Mouse (Mus musculus) liver, embryonic 13.5 days (tissue): ENCODE data around the gene 1700109H08Rik. TPM values are rescaled to one million over a fixed set of nuclear protein-coding genes. Genes with fewer than 3 reads are reported as not detected.
"Not testable (repeated sequence)": the region's sequence is repeated elsewhere in the genome, so short reads cannot be mapped to it uniquely, and the experiment has no call there.

Experiments used
- ATAC-seq: fragments of 200-750 bp; cut with Nextera tagmentation; 2 replicates; pipeline ENCODE4 v1.8.0; 2017; ENCODE audit warnings: low read depth, mild to moderate bottlenecking, moderate number of reproducible peaks, moderate library complexity
- DNase-seq: peaks from one replicate; pipeline ENCODE4 v3.0.0; 2022
- H3K27ac ChIP-seq: fragments of 300-500 bp; sonication (generic); 2 replicates; pipeline ENCODE4 v1.5.1; 2015; ENCODE audit warnings: moderate library complexity, mild to moderate bottlenecking, inconsistent platforms
- H3K27me3 ChIP-seq: fragments of 300-500 bp; sonication (generic); 2 replicates; pipeline ENCODE4 v1.6.1; 2015; ENCODE audit warnings: mild to moderate bottlenecking, inconsistent platforms
- H3K36me3 ChIP-seq: fragments of 300-500 bp; sonication (generic); 2 replicates; pipeline ENCODE4 v1.6.1; 2015; ENCODE audit warnings: mild to moderate bottlenecking, inconsistent platforms
- H3K4me1 ChIP-seq: fragments of 300-500 bp; sonication (generic); replicated peaks from 2 replicates; pipeline ENCODE4 v1.6.1; 2015; ENCODE audit warnings: inconsistent platforms
- H3K4me2 ChIP-seq: fragments of 300-500 bp; sonication (generic); 2 replicates; pipeline ENCODE4 v1.6.1; 2015; ENCODE audit warnings: inconsistent platforms, mild to moderate bottlenecking, moderate library complexity
- H3K4me3 ChIP-seq: fragments of 300-500 bp; sonication (generic); replicated peaks from 2 replicates; pipeline ENCODE4 v1.5.1; 2015; ENCODE audit warnings: mild to moderate bottlenecking, inconsistent platforms
- H3K9ac ChIP-seq: fragments of 300-500 bp; sonication (generic); 2 replicates; pipeline ENCODE4 v1.6.1; 2015; ENCODE audit warnings: mild to moderate bottlenecking, inconsistent platforms
- H3K9me3 ChIP-seq: fragments of 300-500 bp; sonication (generic); replicated peaks from 2 replicates; pipeline ENCODE4 v1.6.1; 2016; ENCODE audit warnings: inconsistent platforms
- WGBS: fragments of 180-500 bp; shearing (Covaris S2); methylation state at CpG from one replicate; pipeline ENCODE4 v1.1.7; 2015; ENCODE audit not compliant: insufficient replicate concordance; 5-methylcytosine and 5-hydroxymethylcytosine counted together
- polyA plus RNA-seq: library from polyadenylated mRNA; unstranded; fragments of >200 nt; fragmentation: Nextera tagmentation; extraction: Ambion mirVana; gene quantifications from 2 replicates; pipeline ENCODE4 v1.2.1, GENCODE M21; 2015

Gene 1700109H08Rik
- polyA plus RNA-seq = 0.82 and 1.3 TPM in 2 replicates

DNA sequence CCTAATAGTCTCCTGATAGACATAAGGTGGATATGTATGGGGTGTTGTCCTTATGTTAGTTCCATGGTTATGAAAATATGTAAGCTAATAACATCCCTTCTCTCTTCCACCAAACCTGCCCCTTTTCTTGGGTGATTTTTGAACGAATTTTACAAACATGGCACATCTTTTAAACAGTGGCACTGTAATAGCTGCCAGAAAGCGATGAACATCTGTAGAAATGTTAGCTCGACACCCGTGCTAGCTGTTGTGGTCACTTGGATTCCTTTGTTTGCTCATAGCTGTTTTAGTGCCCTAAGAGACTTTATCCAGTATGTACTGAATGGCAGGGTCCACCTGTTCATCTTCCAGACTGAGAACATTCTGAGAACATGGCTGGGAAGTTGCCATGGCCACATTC is at the start of gene 1700109H08Rik:
Gene 1700109H08Rik (plus strand): TSS at position 301 of the 400 bp plus-strand sequence.
- H3K36me3 ChIP-seq = peaks cover 92% of the 10 kb centered on the region
- ATAC-seq = no peak
- H3K9ac ChIP-seq = no peak within 1 kb of the TSS
- no peaks in the 10 kb centered on the region for H3K4me1 ChIP-seq
- no peak for DNase-seq
- no peak within 1 kb of the TSS for H3K4me3 ChIP-seq
- 85% methylated on average over 4 of the region's 4 CpGs for WGBS
- no peaks in the 10 kb centered on the region; the same call in 1 of the 2 replicates for H3K9me3 ChIP-seq
- H3K27me3 ChIP-seq = no peaks in the 10 kb centered on the region
- H3K27ac ChIP-seq = no peak within 1 kb of the TSS
- no peak within 1 kb of the TSS for H3K4me2 ChIP-seq

GRCm38 (mm10) chr5:3521741-3522140 is 49.6 kb upstream of the 1700109H08Rik start:
- no peaks in the 10 kb centered on the region for H3K9me3 ChIP-seq
- H3K36me3 ChIP-seq = peaks cover 46% of the 10 kb centered on the region
- no peak overlapping the region for H3K9ac ChIP-seq
- no peak overlapping the region for H3K27ac ChIP-seq
- WGBS = 79% methylated on average over 12 of the region's 12 CpGs
- no peak overlapping the region for H3K4me2 ChIP-seq
- no peaks in the 10 kb centered on the region for H3K27me3 ChIP-seq
- no peak overlapping the region for H3K4me3 ChIP-seq
- no peaks in the 10 kb centered on the region for H3K4me1 ChIP-seq
- ATAC-seq = no peak
- DNase-seq = no peak

DNA sequence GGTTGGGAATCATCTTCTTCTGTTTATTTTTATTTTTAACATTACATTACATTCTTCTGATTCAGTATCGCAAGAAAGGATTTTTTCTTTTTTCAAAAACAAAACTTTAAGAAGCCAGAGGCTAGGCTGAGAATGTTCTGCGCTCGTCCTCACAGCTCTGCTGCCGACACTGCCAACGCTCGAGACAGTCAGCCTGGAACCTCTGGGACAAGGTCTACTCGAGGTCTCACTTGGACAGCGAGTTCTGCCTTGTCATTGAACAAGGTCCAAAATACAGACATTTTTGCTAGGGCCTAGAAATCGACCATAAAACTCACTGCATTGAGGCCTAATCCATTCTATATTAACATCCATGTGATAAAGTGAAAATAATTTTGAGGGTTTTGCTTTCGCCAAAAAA is 48.5 kb upstream of the 1700109H08Rik start:
- H3K9ac ChIP-seq = no peak overlapping the region
- no peak overlapping the region for H3K27ac ChIP-seq
- no peaks in the 10 kb centered on the region for H3K27me3 ChIP-seq
- no peaks in the 10 kb centered on the region for H3K4me1 ChIP-seq
- ATAC-seq (no peak), DNase-seq (no peak)
- 79% methylated on average over 10 of the region's 10 CpGs for WGBS
- no peak overlapping the region for H3K4me3 ChIP-seq
- no peak overlapping the region for H3K4me2 ChIP-seq
- H3K36me3 ChIP-seq = peaks cover 46% of the 10 kb centered on the region
- H3K9me3 ChIP-seq = no peaks in the 10 kb centered on the region

- no peak overlapping the region for H3K4me2 ChIP-seq
- ATAC-seq = peak; percentile 48; the same call in 1 of the 2 replicates
- no peak overlapping the region for H3K4me3 ChIP-seq
- H3K27me3 ChIP-seq = no peaks in the 10 kb centered on the region
- H3K9ac ChIP-seq = no peak overlapping the region
- H3K9me3 ChIP-seq = no peaks in the 10 kb centered on the region
- H3K4me1 ChIP-seq = no peaks in the 10 kb centered on the region
- no peak overlapping the region for H3K27ac ChIP-seq
- DNase-seq = no peak
- H3K36me3 ChIP-seq = peaks cover 14% of the 10 kb centered on the region
- 56% methylated on average over 5 of the region's 5 CpGs for WGBS
These were observed 44.2 kb upstream of the 1700109H08Rik start for GRCm38 (mm10) chr5:3527041-3527691.

DNA sequence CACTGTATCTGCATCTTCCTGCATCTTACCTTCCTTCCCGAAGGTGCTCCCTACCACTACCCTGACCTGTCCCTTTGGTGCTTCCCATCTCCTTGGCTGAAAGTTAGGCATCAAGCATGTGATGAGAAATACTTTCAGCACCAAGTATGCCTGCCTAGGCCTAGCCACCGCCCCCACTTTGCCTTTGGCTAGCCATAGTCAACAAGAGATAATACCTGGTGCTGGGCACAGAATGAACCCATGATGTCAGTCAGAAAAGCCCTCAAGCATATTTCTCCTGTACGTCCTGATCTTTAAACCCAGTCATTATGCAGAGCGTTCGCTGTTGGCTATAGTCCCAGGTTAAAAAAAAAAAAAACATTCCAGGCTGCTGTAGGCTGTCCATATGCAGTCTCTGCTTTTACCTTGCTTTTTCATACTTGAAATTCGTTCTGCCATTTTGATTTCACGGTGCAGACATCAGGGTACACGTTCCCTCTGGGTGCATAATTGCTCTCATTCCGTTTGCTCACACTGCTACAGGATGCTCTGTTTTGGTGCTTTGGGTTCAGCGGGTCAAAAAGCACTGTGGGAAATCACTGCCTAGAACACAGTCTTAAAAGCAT is 41.7 kb upstream of the 1700109H08Rik start:
- Histone ChIP-seq H3K9me3 (no peaks in the 10 kb centered on the region), H3K27ac (no peak overlapping the region), H3K36me3 (no peaks in the 10 kb centered on the region), H3K27me3 (no peaks in the 10 kb centered on the region), H3K9ac (no peak overlapping the region), H3K4me2 (no peak overlapping the region), H3K4me1 (no peaks in the 10 kb centered on the region), H3K4me3 (no peak overlapping the region)
- WGBS = 76% methylated on average over 10 of the region's 10 CpGs
- DNase-seq = no peak
- no peak for ATAC-seq

DNA sequence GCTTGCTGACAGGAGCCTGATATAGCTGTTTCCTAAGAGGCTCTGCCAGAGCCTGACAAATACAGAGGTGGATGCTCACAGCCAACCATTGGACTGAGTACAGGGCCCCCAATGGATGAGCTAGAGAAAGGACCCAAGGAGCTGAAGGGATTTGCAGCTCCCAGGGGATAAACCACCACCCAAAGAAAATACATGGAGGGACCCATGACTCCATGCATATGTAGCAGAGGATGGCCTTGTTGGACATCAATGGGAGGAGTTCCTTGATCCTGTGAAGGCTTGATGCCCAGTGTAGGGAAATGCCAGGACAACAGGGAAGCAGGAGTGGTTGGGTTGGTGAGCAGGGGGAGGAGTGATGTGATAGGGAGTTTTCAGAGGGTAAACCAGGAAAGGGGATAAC is 39.3 kb upstream of the 1700109H08Rik start:
- not testable (repeated sequence) for H3K27me3 ChIP-seq, H3K9me3 ChIP-seq, DNase-seq, H3K4me3 ChIP-seq, H3K4me1 ChIP-seq, ATAC-seq, H3K4me2 ChIP-seq, H3K9ac ChIP-seq, H3K36me3 ChIP-seq, H3K27ac ChIP-seq

DNA sequence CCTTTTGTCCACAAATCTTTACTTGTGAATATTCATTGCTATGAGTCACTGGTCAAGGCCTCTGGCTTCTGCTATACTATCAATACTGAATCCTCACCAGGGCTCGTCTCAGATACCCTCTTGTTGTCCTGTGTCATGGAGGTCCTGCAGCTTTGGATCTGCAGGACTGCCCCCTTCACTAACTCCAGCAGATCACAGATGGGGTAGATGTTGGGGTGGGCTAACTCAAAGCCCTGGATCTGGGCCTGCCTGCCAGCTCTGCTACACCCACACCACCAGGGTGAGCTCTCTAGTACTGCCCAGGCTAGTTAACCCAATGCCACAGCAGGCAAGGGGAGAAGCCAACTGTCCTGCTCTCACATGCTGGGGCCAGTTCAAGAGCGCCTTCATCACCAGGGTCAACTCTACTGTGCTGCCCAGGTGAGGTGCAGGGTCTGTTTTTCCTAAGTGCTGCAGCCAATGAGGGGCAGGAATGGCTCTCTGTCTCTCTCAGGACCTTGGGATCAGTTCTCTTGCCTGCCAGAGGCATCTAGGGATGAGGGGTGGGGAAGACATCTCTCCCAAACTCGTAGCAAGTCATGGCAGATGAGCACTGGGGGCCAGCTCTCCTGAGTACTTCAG is 34.7 kb upstream of the 1700109H08Rik start:
- no peak for DNase-seq
- Histone ChIP-seq H3K4me1 (no peaks in the 10 kb centered on the region), H3K27ac (no peak overlapping the region), H3K36me3 (no peaks in the 10 kb centered on the region), H3K9ac (no peak overlapping the region), H3K27me3 (no peaks in the 10 kb centered on the region), H3K9me3 (no peaks in the 10 kb centered on the region), H3K4me3 (no peak overlapping the region), H3K4me2 (no peak overlapping the region)
- no peak for ATAC-seq
- WGBS = 58% methylated on average over 3 of the region's 3 CpGs

DNA sequence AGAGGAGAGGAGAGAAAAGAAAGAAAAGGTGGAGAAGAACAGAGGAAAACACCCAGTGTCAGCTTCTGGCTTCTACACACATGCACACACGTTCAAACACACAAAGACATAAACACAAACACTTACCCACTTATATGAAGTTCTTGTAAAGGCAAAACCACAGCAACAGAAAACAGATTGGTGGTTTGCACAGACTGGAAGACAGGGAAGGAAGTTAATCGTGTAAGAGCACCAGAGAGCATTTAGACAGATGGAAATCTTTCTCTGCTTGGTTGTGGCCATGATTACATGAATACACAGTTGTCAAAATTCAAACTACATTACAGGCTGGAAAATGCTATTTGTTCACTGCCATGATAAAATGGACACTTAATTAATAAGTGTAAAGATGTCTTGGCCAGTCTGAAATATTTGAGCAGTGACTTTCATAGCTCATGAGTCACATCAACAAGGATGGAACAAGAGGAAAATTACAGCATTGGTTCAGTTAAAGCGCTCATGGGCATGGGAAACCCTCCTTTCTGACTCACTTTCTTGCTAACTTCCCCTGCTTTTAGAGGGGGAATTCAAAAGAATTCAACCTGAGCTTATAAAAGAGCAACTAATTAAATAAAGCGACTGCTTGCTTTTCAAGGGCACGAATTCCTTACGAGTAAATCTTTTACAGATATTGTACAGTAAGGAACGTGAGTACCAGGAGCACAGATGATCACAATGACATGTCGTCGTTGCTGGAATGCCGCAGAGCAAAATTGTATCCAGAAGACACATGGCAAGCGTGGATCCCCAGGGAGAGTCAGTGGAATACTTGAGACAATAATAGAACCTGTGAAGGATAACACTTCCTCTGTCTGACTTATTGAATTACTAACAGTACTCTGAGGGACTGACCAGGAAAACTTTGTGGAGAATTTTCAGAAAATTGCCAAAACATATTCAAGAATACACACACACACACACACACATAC is 32.6 kb upstream of the 1700109H08Rik start:
- Histone ChIP-seq H3K27me3 (no peaks in the 10 kb centered on the region), H3K4me3 (no peak overlapping the region), H3K36me3 (no peaks in the 10 kb centered on the region), H3K9ac (no peak overlapping the region), H3K4me1 (peaks cover 14% of the 10 kb centered on the region; the same call in 1 of the 2 replicates), H3K27ac (no peak overlapping the region), H3K4me2 (no peak overlapping the region), H3K9me3 (no peaks in the 10 kb centered on the region)
- DNase-seq (no peak), ATAC-seq (no peak)
- 57% methylated on average over 11 of the region's 11 CpGs for WGBS

DNA sequence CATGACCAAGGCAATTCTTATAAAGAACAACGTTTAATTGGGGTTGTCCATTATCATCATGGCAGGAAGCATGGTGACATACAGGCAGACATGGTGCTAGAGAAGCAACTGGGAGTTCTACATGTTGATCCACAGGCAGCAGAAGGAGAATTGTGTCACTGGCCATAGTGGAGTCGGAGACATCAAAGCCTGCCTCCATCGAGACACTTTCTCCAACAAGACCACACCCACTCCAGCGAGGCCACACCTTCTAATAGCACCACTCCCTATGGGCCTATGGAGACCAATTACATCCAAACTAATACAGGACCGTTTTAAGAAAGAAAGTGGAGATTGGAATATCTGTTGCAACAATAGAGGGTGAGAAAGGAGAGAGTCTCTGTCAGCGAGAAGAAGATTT is 29.5 kb upstream of the 1700109H08Rik start:
- H3K4me3 ChIP-seq = no peak overlapping the region
- no peaks in the 10 kb centered on the region for H3K9me3 ChIP-seq
- H3K27me3 ChIP-seq = no peaks in the 10 kb centered on the region
- H3K9ac ChIP-seq = no peak overlapping the region
- H3K4me1 ChIP-seq = peaks cover 33% of the 10 kb centered on the region
- DNase-seq (no peak), ATAC-seq (no peak)
- H3K36me3 ChIP-seq = peaks cover 2% of the 10 kb centered on the region; the same call in 1 of the 2 replicates
- H3K4me2 ChIP-seq = no peak overlapping the region
- no peak overlapping the region for H3K27ac ChIP-seq
- WGBS = 65% methylated on average over 6 of the region's 6 CpGs

GRCm38 (mm10) chr5:3543629-3544479 is 27.5 kb upstream of the 1700109H08Rik start, which contains the start of gene Fam133b:
Gene Fam133b, plus strand, starts transcription at chr5:3543833.
- ATAC-seq (peak; percentile 95), DNase-seq (peak; percentile 93)
- Histone ChIP-seq H3K4me3 (peak within 1 kb of the TSS; percentile 88), H3K4me1 (peaks cover 36% of the 10 kb centered on the region), H3K9ac (peak within 1 kb of the TSS; percentile 94), H3K27ac (peak within 1 kb of the TSS; percentile 89), H3K36me3 (peaks cover 7% of the 10 kb centered on the region), H3K9me3 (no peaks in the 10 kb centered on the region), H3K27me3 (no peaks in the 10 kb centered on the region), H3K4me2 (peak within 1 kb of the TSS; percentile 73)
- under 1% methylated on average over 80 of the region's 80 CpGs for WGBS
